Mouse (Mus musculus) lung, postnatal 0 days (tissue): ENCODE results near the gene Cpsf4.

Source experiments
- CTCF ChIP-seq: IDR thresholded peaks from 2 replicates; pipeline ENCODE4 v1.5.1; 2016; ENCODE audit warnings: antibody characterized with exemption, mild to moderate bottlenecking
- EP300 ChIP-seq: IDR thresholded peaks from 2 replicates; pipeline ENCODE4 v1.6.1; 2016; ENCODE audit warnings: antibody characterized with exemption, mild to moderate bottlenecking, control low read depth

DNA sequence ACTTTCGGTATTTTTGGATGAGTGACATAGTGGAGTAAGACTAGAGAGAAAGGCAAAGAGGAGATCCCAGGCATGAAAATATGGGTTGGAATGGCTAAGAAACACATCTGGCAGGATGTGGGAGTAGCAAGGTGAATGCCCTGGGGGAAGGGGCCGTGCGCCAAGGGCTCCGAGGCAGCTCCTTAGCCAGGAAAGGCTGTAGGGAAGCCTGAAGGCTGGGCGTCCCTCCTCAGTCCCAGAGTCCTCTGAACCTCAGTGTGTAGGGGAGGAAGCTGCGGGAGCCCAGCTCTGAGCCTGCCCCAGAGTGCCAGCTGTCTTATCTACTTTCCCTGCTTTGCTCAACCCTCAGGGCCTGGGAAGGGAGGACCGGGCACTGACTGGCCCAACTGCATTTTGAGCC, 46.1 kb upstream of the Cpsf4 start:
- no peak for TF ChIP-seq CTCF
- TF ChIP-seq EP300 = no peak
